Mouse (Mus musculus) kidney, embryonic 14.5 days (tissue): ENCODE data around the gene Zbtb37. TPM values are rescaled to one million over a fixed set of nuclear protein-coding genes. Genes with fewer than 3 reads are reported as not detected.

Source experiments
- ATAC-seq: fragments of 200-750 bp; cut with Nextera tagmentation; 2 replicates; pipeline ENCODE4 v1.8.0; 2017; ENCODE audit warnings: moderate number of reproducible peaks, mild to moderate bottlenecking, moderate TSS enrichment, moderate library complexity; ENCODE audit not compliant: low FRiP score, low TSS enrichment
- H3K27ac ChIP-seq: fragments of 300-500 bp; sonication (generic); 2 replicates; pipeline ENCODE4 v1.5.1; 2014; ENCODE audit warnings: low read depth, mild to moderate bottlenecking, low read length, moderate library complexity, mixed read lengths
- H3K27me3 ChIP-seq: fragments of 300-500 bp; sonication (generic); 2 replicates; pipeline ENCODE4 v1.6.1; 2014; ENCODE audit warnings: mild to moderate bottlenecking, low read length; ENCODE audit not compliant: control insufficient read depth, insufficient read depth
- H3K36me3 ChIP-seq: fragments of 300-500 bp; sonication (generic); 2 replicates; pipeline ENCODE4 v1.6.1; 2014; ENCODE audit warnings: low read length, mixed read lengths; ENCODE audit not compliant: control insufficient read depth, insufficient read depth
- H3K4me1 ChIP-seq: fragments of 300-500 bp; sonication (generic); 2 replicates; pipeline ENCODE4 v1.6.1; 2014; ENCODE audit warnings: low read length, mixed read lengths; ENCODE audit not compliant: control insufficient read depth, insufficient read depth
- H3K4me2 ChIP-seq: fragments of 300-500 bp; sonication (generic); replicated peaks from 2 replicates; pipeline ENCODE4 v1.6.1; 2014; ENCODE audit warnings: low read depth, mild to moderate bottlenecking, low read length
- H3K4me3 ChIP-seq: fragments of 300-500 bp; sonication (generic); 2 replicates; pipeline ENCODE4 v1.5.1; 2014; ENCODE audit warnings: mild to moderate bottlenecking, low read length
- H3K9ac ChIP-seq: fragments of 300-500 bp; sonication (generic); 2 replicates; pipeline ENCODE4 v1.6.1; 2014; ENCODE audit warnings: low read depth, mild to moderate bottlenecking, low read length, moderate library complexity
- H3K9me3 ChIP-seq: fragments of 300-500 bp; sonication (generic); 2 replicates; pipeline ENCODE4 v1.6.1; 2016; ENCODE audit warnings: low read length; ENCODE audit not compliant: control insufficient read depth
- WGBS: fragments of 180-500 bp; shearing (Covaris S2); extraction: QIAGEN DNeasy Blood & Tissue Kit; methylation state at CpG from one replicate; pipeline ENCODE4 v1.1.7; 2014; 5-methylcytosine and 5-hydroxymethylcytosine counted together
- polyA plus RNA-seq: library from polyadenylated mRNA; unstranded; fragments of >200 nt; fragmentation: Nextera tagmentation; extraction: Ambion mirVana; gene quantifications from 2 replicates; pipeline ENCODE4 v1.2.1, GENCODE M21; 2014

Gene Zbtb37
- polyA plus RNA-seq, 1 experiment from 2014 or later, result 11.0 TPM

DNA sequence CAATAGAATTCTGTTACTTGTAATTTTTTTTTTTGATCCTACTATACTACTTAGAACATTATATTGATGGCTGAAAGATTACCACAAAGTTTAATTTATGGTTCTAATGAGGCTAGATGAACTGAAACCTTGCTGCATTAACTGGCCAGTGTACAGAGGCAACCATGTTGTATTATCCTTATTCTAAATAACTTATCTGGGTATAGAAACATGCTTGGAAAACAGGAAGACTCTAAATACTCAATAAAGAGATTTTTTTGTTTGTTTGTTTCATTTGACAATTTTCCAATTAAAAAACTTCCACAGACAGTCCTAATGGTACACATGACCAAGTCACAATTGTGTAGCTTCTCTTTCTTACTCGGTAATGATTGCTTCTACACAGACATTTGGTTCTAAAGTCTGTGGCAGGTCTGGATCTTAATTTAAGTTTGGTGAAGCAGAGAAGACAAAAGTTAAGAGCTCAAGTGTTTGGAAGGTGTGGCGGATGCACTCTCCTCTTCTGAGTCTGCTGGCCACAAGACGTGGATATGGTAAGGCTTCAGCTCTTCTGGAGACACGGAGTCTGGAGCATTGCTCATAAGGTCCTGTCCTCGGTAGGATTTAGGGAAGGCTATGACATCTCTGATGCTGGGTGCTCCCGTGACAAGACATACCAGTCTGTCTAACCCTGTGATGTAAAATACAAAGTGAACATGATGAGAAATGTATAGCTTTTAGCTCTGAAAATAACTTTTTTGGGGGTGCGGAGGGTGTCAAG lies 6.8 kb upstream of the Zbtb37 start:
- no peaks in the 10 kb centered on the region for H3K9me3 ChIP-seq
- H3K9ac ChIP-seq, result no peak overlapping the region
- H3K36me3 ChIP-seq, result peaks cover 67% of the 10 kb centered on the region
- no peak overlapping the region for H3K4me3 ChIP-seq
- no peak overlapping the region for H3K4me2 ChIP-seq
- H3K4me1 ChIP-seq, result peaks cover 2% of the 10 kb centered on the region; the same call in 1 of the 2 replicates
- no peak for ATAC-seq
- no peak overlapping the region for H3K27ac ChIP-seq
- no peaks in the 10 kb centered on the region for H3K27me3 ChIP-seq
- WGBS, result 91% methylated on average over 7 of the region's 7 CpGs

- H3K4me1 ChIP-seq, result peaks cover 2% of the 10 kb centered on the region; the same call in 1 of the 2 replicates
- no peak overlapping the region for H3K27ac ChIP-seq
- no peak for ATAC-seq
- no peaks in the 10 kb centered on the region for H3K27me3 ChIP-seq
- no peak overlapping the region for H3K4me2 ChIP-seq
- no peak overlapping the region for H3K4me3 ChIP-seq
- H3K9me3 ChIP-seq, result no peaks in the 10 kb centered on the region
- H3K9ac ChIP-seq, result no peak overlapping the region
- H3K36me3 ChIP-seq, result peaks cover 67% of the 10 kb centered on the region
These were observed 6.2 kb upstream of the Zbtb37 start for GRCm38 (mm10) chr1:161040855-161041254.

DNA sequence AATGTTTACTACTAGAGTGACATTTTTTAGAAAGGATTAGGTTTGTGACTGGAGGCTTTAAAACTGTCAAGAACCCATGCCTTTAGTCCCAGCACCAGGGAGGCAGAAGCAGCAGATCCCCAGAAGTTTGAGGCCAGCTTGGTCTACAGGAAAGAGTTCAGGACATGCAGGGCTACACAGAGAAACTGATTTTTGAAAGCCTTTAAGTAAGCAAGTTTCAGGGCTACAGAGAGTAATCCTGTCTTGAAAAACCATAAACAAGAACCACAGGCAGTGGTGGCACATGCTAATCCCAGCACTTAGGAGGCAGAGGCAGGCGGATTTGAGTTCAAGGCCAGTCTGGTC lies 5.7 kb upstream of the Zbtb37 start:
- Histone ChIP-seq H3K4me1 (peaks cover 2% of the 10 kb centered on the region; the same call in 1 of the 2 replicates), H3K36me3 (peaks cover 68% of the 10 kb centered on the region), H3K4me3 (no peak overlapping the region), H3K9me3 (no peaks in the 10 kb centered on the region), H3K4me2 (no peak overlapping the region), H3K9ac (no peak overlapping the region), H3K27me3 (no peaks in the 10 kb centered on the region), H3K27ac (peak overlapping the region; percentile 51; the same call in 1 of the 2 replicates)
- peak; percentile 1; the same call in 1 of the 2 replicates for ATAC-seq
- 52% methylated on average over 1 of the region's 1 CpGs for WGBS

- peak; percentile 65 for ATAC-seq
- Histone ChIP-seq H3K9ac (no peak overlapping the region), H3K27ac (peak overlapping the region; percentile 51; the same call in 1 of the 2 replicates), H3K4me1 (peaks cover 2% of the 10 kb centered on the region; the same call in 1 of the 2 replicates), H3K36me3 (peaks cover 63% of the 10 kb centered on the region), H3K27me3 (no peaks in the 10 kb centered on the region), H3K4me2 (no peak overlapping the region), H3K9me3 (no peaks in the 10 kb centered on the region), H3K4me3 (no peak overlapping the region)
- WGBS, result 14% methylated on average over 3 of the region's 3 CpGs
These were observed 5.2 kb upstream of the Zbtb37 start for GRCm38 (mm10) chr1:161039741-161040425.

DNA sequence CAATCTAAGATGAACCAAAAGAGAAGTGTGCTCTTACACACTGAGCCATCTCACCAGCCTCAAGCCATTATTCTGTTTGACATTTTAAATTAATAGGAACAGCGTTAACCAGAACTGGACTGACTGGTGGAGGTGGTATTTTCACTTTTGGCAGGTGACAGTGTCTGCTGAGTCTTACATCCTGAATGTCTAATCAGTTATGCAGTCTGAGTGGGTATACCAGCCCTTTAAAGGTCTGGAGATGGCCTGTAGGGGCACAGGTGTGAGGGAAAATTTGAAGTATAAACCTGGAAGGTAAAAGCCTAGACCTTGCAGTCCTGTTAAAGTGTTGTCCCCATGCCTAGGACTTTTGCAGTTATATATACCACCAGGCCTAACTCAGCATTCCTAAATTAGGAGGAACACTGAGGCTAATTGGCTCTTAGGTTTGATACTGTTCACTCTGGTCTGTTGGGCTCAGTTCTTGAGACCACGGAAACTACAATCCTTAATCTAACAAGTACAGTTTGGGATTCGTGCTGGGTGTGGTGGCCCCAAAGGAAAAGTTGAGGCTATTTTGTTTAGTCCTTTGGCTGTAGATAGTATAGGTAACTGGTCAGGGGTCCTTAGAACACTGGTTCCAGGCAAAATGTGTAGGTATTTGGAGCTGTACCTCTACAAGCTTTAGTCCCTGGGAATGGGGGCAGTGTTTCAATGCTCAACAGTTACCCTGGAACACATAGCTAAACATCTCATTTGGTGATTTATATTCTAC lies 4.5 kb upstream of the Zbtb37 start:
- 17% methylated on average over 3 of the region's 3 CpGs for WGBS

GRCm38 (mm10) chr1:161038004-161038403 lies 3.4 kb upstream of the Zbtb37 start:
- Histone ChIP-seq H3K27me3 (no peaks in the 10 kb centered on the region), H3K4me1 (peaks cover 2% of the 10 kb centered on the region; the same call in 1 of the 2 replicates), H3K4me3 (peak overlapping the region; percentile 92; the same call in 1 of the 2 replicates), H3K27ac (no peak overlapping the region), H3K9ac (peak overlapping the region; percentile 97), H3K4me2 (peak overlapping the region; percentile 82), H3K36me3 (peaks cover 52% of the 10 kb centered on the region), H3K9me3 (no peaks in the 10 kb centered on the region)
- 29% methylated on average over 3 of the region's 3 CpGs for WGBS
- ATAC-seq, result no peak

More for the DNA sequence above, 4.5 kb upstream of the Zbtb37 start:
- Histone ChIP-seq H3K27me3 (no peaks in the 10 kb centered on the region), H3K36me3 (peaks cover 62% of the 10 kb centered on the region), H3K9me3 (no peaks in the 10 kb centered on the region), H3K9ac (no peak overlapping the region), H3K4me3 (no peak overlapping the region), H3K4me2 (no peak overlapping the region), H3K4me1 (peaks cover 2% of the 10 kb centered on the region; the same call in 1 of the 2 replicates), H3K27ac (0 out of 2 replicates have a peak overlapping the region, but pooled peaks have one; percentile 5)
- no peak; the same call in 1 of the 2 replicates for ATAC-seq

DNA sequence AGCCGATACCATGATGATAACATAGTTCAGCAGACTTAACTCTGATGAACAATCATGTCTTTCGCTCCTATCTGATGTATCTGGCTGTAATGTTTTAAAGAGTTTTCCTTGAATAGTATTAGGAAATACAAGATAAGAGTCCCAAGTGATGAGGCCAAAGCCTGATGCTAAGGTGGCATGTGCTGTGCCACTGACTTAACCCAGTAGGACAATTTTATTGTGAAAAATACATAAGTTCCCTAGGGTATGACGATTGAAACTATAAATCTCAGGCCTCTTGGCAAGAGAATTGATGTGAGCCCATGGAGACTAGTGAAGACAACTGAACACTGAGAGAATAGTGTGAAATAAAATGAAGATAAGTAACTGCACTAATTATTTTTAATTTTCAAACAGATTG lies 3.0 kb upstream of the Zbtb37 start:
- Histone ChIP-seq H3K4me1 (peaks cover 2% of the 10 kb centered on the region; the same call in 1 of the 2 replicates), H3K36me3 (peaks cover 52% of the 10 kb centered on the region), H3K9ac (peak overlapping the region; percentile 97), H3K27me3 (no peaks in the 10 kb centered on the region), H3K27ac (no peak overlapping the region), H3K4me3 (peak overlapping the region; percentile 92), H3K9me3 (no peaks in the 10 kb centered on the region), H3K4me2 (peak overlapping the region; percentile 82)
- ATAC-seq, result no peak
- WGBS, result 12% methylated on average over 3 of the region's 3 CpGs

- Histone ChIP-seq H3K4me3 (peak overlapping the region; percentile 92), H3K4me2 (peak overlapping the region; percentile 82), H3K9ac (peak overlapping the region; percentile 97), H3K27me3 (no peaks in the 10 kb centered on the region), H3K9me3 (no peaks in the 10 kb centered on the region), H3K36me3 (peaks cover 55% of the 10 kb centered on the region), H3K4me1 (peaks cover 2% of the 10 kb centered on the region; the same call in 1 of the 2 replicates), H3K27ac (peak overlapping the region; percentile 91; the same call in 1 of the 2 replicates)
- ATAC-seq, result no peak
- 6% methylated on average over 1 of the region's 1 CpGs for WGBS
These were observed 2.4 kb upstream of the Zbtb37 start for GRCm38 (mm10) chr1:161037026-161037425.
